Mouse (Mus musculus): ENCODE data around the gene Tubb2a. TPM values are rescaled to one million over a fixed set of nuclear protein-coding genes. Genes with fewer than 3 reads are reported as not detected.

Tubb2a gene
- polyA plus RNA-seq, 1 experiment from 2014 or later: 188 TPM

Other genes with a start within 250 kb of the Tubb2a start
- not detected in 2 replicates for gene Serpinb6e, start 234.6 kb downstream of the Tubb2a start, polyA plus RNA-seq (2015; fragmentation: Nextera tagmentation; extraction: Ambion mirVana)
- 4.4 and 5.3 TPM in 2 replicates for gene Serpinb6c, start 172.3 kb downstream of the Tubb2a start, polyA plus RNA-seq (2015; fragmentation: Nextera tagmentation; extraction: Ambion mirVana)
- gene Nqo2, start 113.3 kb downstream of the Tubb2a start, polyA plus RNA-seq (2015; fragmentation: Nextera tagmentation; extraction: Ambion mirVana): 13.8 and 19.5 TPM in 2 replicates
- gene Ripk1, start 75.6 kb downstream of the Tubb2a start, polyA plus RNA-seq (2015; fragmentation: Nextera tagmentation; extraction: Ambion mirVana): 16.7 and 19.2 TPM in 2 replicates
- 67.3 and 71.8 TPM in 2 replicates for gene Serpinb6a, start 75.2 kb downstream of the Tubb2a start, polyA plus RNA-seq (2015; fragmentation: Nextera tagmentation; extraction: Ambion mirVana)
- gene Bphl, start 40.4 kb downstream of the Tubb2a start, polyA plus RNA-seq (2015; fragmentation: Nextera tagmentation; extraction: Ambion mirVana): 38.9 and 45.0 TPM in 2 replicates
- 33.5 and 34.5 TPM in 2 replicates for gene Tubb2b, start 52.5 kb upstream of the Tubb2a start, polyA plus RNA-seq (2015; fragmentation: Nextera tagmentation; extraction: Ambion mirVana)
- 62.6 and 65.5 TPM in 2 replicates for gene Psmg4, start 85.0 kb upstream of the Tubb2a start, polyA plus RNA-seq (2015; fragmentation: Nextera tagmentation; extraction: Ambion mirVana)

Data from limb, embryonic 15.5 days (tissue).